Mouse (Mus musculus) erythroid progenitor cell, adult 5-6 weeks (primary cell): ENCODE data around the gene Nploc4. TPM values are rescaled to one million over a fixed set of nuclear protein-coding genes. Genes with fewer than 3 reads are reported as not detected.
"Not testable (repeated sequence)": the region's sequence is repeated elsewhere in the genome, so short reads cannot be mapped to it uniquely, and the experiment has no call there.

Experiments used
- ATAC-seq: replicated peaks from 2 replicates; pipeline ENCODE4 v1.8.0; 2016; ENCODE audit warnings: moderate number of reproducible peaks, mild to moderate bottlenecking, moderate TSS enrichment, inconsistent platforms; ENCODE audit not compliant: poor library complexity, low FRiP score, severe bottlenecking
- total RNA-seq, 2 experiments: library from RNA; stranded (forward) in 1 of 2; stranded (reverse) in 1 of 2; fragments of 150-400 nt in 1 of 2; fragments of 186-747, 209-891 nt in 1 of 2; gene quantifications; 2 replicates each; pipeline versions ENCODE4 v1.2.3 to v1.2.4; 2015 to 2017; ENCODE audit warnings: low replicate concordance in 2 of 2

Gene Nploc4
- total RNA-seq, 2 experiments from 2014 or later = 35.2 to 65.8 TPM

- no peak for ATAC-seq
These were observed 81.1 kb downstream of the Nploc4 start for GRCm38 (mm10) chr11:120356319-120356840.

GRCm38 (mm10) chr11:120355277-120356039 lies 82.0 kb downstream of the Nploc4 start:
- peak; percentile 2; the same call in 1 of the 2 replicates for ATAC-seq

- peak; percentile 56 for ATAC-seq
These were observed 82.9 kb downstream of the Nploc4 start for GRCm38 (mm10) chr11:120354304-120355276.

GRCm38 (mm10) chr11:120353500-120354303 lies 83.8 kb downstream of the Nploc4 start:
- peak; percentile 84 for ATAC-seq

GRCm38 (mm10) chr11:120352571-120353290 lies 84.8 kb downstream of the Nploc4 start:
- no peak for ATAC-seq

- ATAC-seq = not testable (repeated sequence)
These were observed 85.5 kb downstream of the Nploc4 start for GRCm38 (mm10) chr11:120352093-120352350.

- no peak for ATAC-seq
These were observed 86.0 kb downstream of the Nploc4 start for GRCm38 (mm10) chr11:120351250-120352092.

GRCm38 (mm10) chr11:120350711-120351110 lies 86.8 kb downstream of the Nploc4 start:
- no peak for ATAC-seq

GRCm38 (mm10) chr11:120349986-120350702 lies 87.4 kb downstream of the Nploc4 start:
- ATAC-seq = peak; percentile 16; the same call in 1 of the 2 replicates

- no peak for ATAC-seq
These were observed 88.0 kb downstream of the Nploc4 start for GRCm38 (mm10) chr11:120349371-120349985.

- ATAC-seq = peak; percentile 9; the same call in 1 of the 2 replicates
These were observed 88.7 kb downstream of the Nploc4 start for GRCm38 (mm10) chr11:120348684-120349370.

GRCm38 (mm10) chr11:120347791-120348683 lies 89.5 kb downstream of the Nploc4 start, which contains the start of gene Actg1:
TSS of gene Actg1 (minus strand) at chr11:120348542.
- peak; percentile 50 for ATAC-seq

- ATAC-seq = no peak
These were observed 90.2 kb downstream of the Nploc4 start for GRCm38 (mm10) chr11:120347301-120347700.

- not testable (repeated sequence) for ATAC-seq
These were observed 91.0 kb downstream of the Nploc4 start for GRCm38 (mm10) chr11:120346383-120347034.

GRCm38 (mm10) chr11:120345067-120345681 lies 92.3 kb downstream of the Nploc4 start:
- no peak for ATAC-seq
